Mouse (Mus musculus): Measurements from ENCODE around the gene Faap24. TPM values are rescaled to one million over a fixed set of nuclear protein-coding genes. Genes with fewer than 3 reads are reported as not detected.

Faap24 gene
- polyA plus RNA-seq, 2 experiments = 5.7 to 13.0 TPM

DNA sequence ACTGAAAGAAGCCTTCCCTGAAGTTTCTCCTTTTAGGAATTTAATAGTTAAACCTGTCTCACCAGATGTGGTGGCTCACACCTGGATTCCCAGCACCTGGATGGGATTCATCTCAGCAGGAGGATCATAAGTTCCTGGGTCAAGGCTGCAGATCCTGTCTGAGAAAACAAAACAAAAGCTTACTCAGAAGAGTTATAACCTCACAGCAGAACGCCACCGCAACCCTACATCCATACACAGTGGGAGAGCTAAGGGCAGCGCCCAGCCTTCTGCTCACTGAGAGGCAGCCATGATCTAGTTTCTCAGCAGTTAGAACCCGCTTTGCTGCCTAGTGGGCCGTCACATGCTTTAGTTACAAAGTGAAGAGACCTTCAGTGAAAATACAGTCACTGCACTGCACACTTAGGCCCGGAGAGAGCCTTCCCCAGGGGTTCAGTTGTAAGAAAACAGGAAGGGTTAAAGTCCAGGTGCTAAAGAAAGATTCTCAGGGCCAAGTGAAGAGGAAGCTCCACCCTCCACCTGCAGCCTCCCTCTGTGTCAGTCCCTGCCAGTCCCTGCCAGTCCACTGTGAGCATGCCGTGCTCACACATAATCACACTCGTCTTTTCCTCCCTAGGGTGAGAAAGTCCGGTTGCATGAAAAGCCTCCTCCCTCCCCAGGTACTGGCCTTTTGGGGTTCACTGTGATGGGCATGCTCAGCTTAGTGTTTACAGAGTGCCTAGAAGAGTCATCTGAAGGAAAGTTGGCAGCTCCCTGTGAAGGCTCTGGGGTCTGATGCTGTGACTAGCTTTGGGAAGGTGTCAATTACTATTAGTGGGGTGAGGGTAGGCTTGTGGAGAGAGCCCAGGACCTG is 19.4 kb upstream of the Faap24 start:
- H3K27ac ChIP-seq (replicated peaks; ENCODE audit: low read depth, low read length) = no peak overlapping the region

DNA sequence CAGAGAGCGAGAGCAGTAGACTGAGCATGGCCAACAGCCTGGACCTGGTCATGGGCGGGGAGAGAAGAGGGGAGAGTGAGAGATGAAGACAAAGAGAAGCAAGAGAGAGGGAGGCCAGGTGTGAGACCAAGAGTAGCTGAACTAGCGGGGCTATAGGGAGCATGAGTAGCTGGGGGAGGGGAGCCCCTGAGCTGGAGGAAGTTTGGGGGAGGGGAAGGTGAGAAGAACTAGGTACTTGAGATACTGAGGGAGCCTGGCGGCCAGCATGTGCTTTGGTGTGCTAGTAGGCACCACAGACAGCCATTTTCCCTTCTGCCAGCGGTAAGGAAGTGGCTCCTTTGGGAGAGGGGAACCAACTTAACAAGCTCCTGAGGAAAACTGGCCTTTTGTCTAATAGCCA is 18.6 kb upstream of the Faap24 start:
- ATAC-seq (ENCODE audit: low FRiP score, low read depth) (peak; percentile 44; the same call in 1 of the 2 replicates), DNase-seq (ENCODE audit: low spot score) (no peak)
- peak overlapping the region; percentile 76 for H3K27ac ChIP-seq (replicated peaks; ENCODE audit: low read depth, low read length)

More for the DNA sequence above, 19.4 kb upstream of the Faap24 start:
- H3K4me2 ChIP-seq (replicated peaks; ENCODE audit: low read depth, low read length, severe bottlenecking) = no peak overlapping the region
- no peak for TF ChIP-seq POLR2A (IDR thresholded peaks at IDR 0.05; ENCODE audit: borderline replicate concordance, extremely low read depth, insufficient read depth, insufficient read length)
- H3K4me1 ChIP-seq (ENCODE audit: control insufficient read depth, insufficient read depth, low read length) = peaks cover 11% of the 10 kb centered on the region
- H3K4me3 ChIP-seq (replicated peaks; ENCODE audit: low read length) = no peak overlapping the region
- ATAC-seq (ENCODE audit: low FRiP score, low read depth) (peak; percentile 15; the same call in 1 of the 2 replicates), DNase-seq (ENCODE audit: low spot score) (no peak)
- no peaks in the 10 kb centered on the region for H3K9me3 ChIP-seq (ENCODE audit: control insufficient read depth, low read length)
- WGBS = 61% methylated on average over 9 of the region's 9 CpGs
- peaks cover 44% of the 10 kb centered on the region for H3K36me3 ChIP-seq (ENCODE audit: control insufficient read depth, insufficient read depth, low read length)
- H3K9ac ChIP-seq (ENCODE audit: low read depth, low read length, severe bottlenecking) = no peak overlapping the region
- H3K27me3 ChIP-seq (ENCODE audit: control insufficient read depth, insufficient read depth, low read length) = no peaks in the 10 kb centered on the region

GRCm38 (mm10) chr7:35401169-35401568 is 4.5 kb upstream of the Faap24 start:
- no peaks in the 10 kb centered on the region for H3K27me3 ChIP-seq (ENCODE audit: control insufficient read depth, insufficient read depth, low read length)
- ATAC-seq (ENCODE audit: low FRiP score, low read depth) (no peak), DNase-seq (ENCODE audit: low spot score) (no peak)
- 75% methylated on average over 4 of the region's 4 CpGs for WGBS
- no peak overlapping the region for H3K4me2 ChIP-seq (replicated peaks; ENCODE audit: low read depth, low read length, severe bottlenecking)
- no peak overlapping the region for H3K4me3 ChIP-seq (replicated peaks; ENCODE audit: low read length)
- no peaks in the 10 kb centered on the region for H3K9me3 ChIP-seq (ENCODE audit: control insufficient read depth, low read length)
- H3K27ac ChIP-seq (replicated peaks; ENCODE audit: low read depth, low read length) = no peak overlapping the region
- TF ChIP-seq POLR2A (IDR thresholded peaks at IDR 0.05; ENCODE audit: borderline replicate concordance, extremely low read depth, insufficient read depth, insufficient read length) = no peak
- peaks cover 7% of the 10 kb centered on the region for H3K4me1 ChIP-seq (ENCODE audit: control insufficient read depth, insufficient read depth, low read length)
- H3K9ac ChIP-seq (ENCODE audit: low read depth, low read length, severe bottlenecking) = no peak overlapping the region
- peaks cover 56% of the 10 kb centered on the region for H3K36me3 ChIP-seq (ENCODE audit: control insufficient read depth, insufficient read depth, low read length)

More for the DNA sequence above, 18.6 kb upstream of the Faap24 start:
- Histone ChIP-seq H3K4me1 (ENCODE audit: control insufficient read depth, insufficient read depth, low read length) (peaks cover 11% of the 10 kb centered on the region), H3K36me3 (ENCODE audit: control insufficient read depth, insufficient read depth, low read length) (peaks cover 44% of the 10 kb centered on the region), H3K9ac (ENCODE audit: low read depth, low read length, severe bottlenecking) (no peak overlapping the region), H3K27me3 (ENCODE audit: control insufficient read depth, insufficient read depth, low read length) (no peaks in the 10 kb centered on the region), H3K4me2 (replicated peaks; ENCODE audit: low read depth, low read length, severe bottlenecking) (no peak overlapping the region), H3K9me3 (ENCODE audit: control insufficient read depth, low read length) (no peaks in the 10 kb centered on the region), H3K4me3 (replicated peaks; ENCODE audit: low read length) (no peak overlapping the region)
- TF ChIP-seq POLR2A (IDR thresholded peaks at IDR 0.05; ENCODE audit: borderline replicate concordance, extremely low read depth, insufficient read depth, insufficient read length) = no peak
- 44% methylated on average over 5 of the region's 5 CpGs for WGBS

GRCm38 (mm10) chr7:35395734-35396456 is 741 bp downstream of the Faap24 start:
- 13% methylated on average over 17 of the region's 17 CpGs for WGBS
- no peak for ATAC-seq (ENCODE audit: low FRiP score, low read depth)
- Histone ChIP-seq H3K9me3 (ENCODE audit: control insufficient read depth, low read length) (no peaks in the 10 kb centered on the region), H3K27me3 (ENCODE audit: control insufficient read depth, insufficient read depth, low read length) (no peaks in the 10 kb centered on the region), H3K4me3 (replicated peaks; ENCODE audit: low read length) (peak overlapping the region; percentile 63), H3K27ac (replicated peaks; ENCODE audit: low read depth, low read length) (no peak overlapping the region), H3K36me3 (ENCODE audit: control insufficient read depth, insufficient read depth, low read length) (peaks cover 24% of the 10 kb centered on the region), H3K4me2 (replicated peaks; ENCODE audit: low read depth, low read length, severe bottlenecking) (peak overlapping the region; percentile 77), H3K9ac (ENCODE audit: low read depth, low read length, severe bottlenecking) (peak overlapping the region; percentile 47), H3K4me1 (ENCODE audit: control insufficient read depth, insufficient read depth, low read length) (peaks cover 13% of the 10 kb centered on the region)
- no peak for TF ChIP-seq POLR2A (IDR thresholded peaks at IDR 0.05; ENCODE audit: borderline replicate concordance, extremely low read depth, insufficient read depth, insufficient read length)
- DNase-seq (ENCODE audit: low spot score) = no peak

GRCm38 (mm10) chr7:35392935-35393334 is 3.7 kb downstream of the Faap24 start:
- H3K9ac ChIP-seq (ENCODE audit: low read depth, low read length, severe bottlenecking) = no peak overlapping the region
- H3K27me3 ChIP-seq (ENCODE audit: control insufficient read depth, insufficient read depth, low read length) = no peaks in the 10 kb centered on the region
- H3K9me3 ChIP-seq (ENCODE audit: control insufficient read depth, low read length) = no peaks in the 10 kb centered on the region
- ATAC-seq (ENCODE audit: low FRiP score, low read depth) = no peak
- H3K36me3 ChIP-seq (ENCODE audit: control insufficient read depth, insufficient read depth, low read length) = peaks cover 12% of the 10 kb centered on the region; the same call in 1 of the 2 replicates
- WGBS = 63% methylated on average over 5 of the region's 5 CpGs
- peak; percentile 27 for DNase-seq (ENCODE audit: low spot score)
- H3K4me1 ChIP-seq (ENCODE audit: control insufficient read depth, insufficient read depth, low read length) = peaks cover 10% of the 10 kb centered on the region
- H3K27ac ChIP-seq (replicated peaks; ENCODE audit: low read depth, low read length) = no peak overlapping the region
- H3K4me3 ChIP-seq (replicated peaks; ENCODE audit: low read length) = no peak overlapping the region
- H3K4me2 ChIP-seq (replicated peaks; ENCODE audit: low read depth, low read length, severe bottlenecking) = no peak overlapping the region
- TF ChIP-seq POLR2A (IDR thresholded peaks at IDR 0.05; ENCODE audit: borderline replicate concordance, extremely low read depth, insufficient read depth, insufficient read length) = no peak
